Mouse (Mus musculus) adrenal gland, adult 2 months (tissue): ENCODE measurements around the gene Hacd1. TPM values are rescaled to one million over a fixed set of nuclear protein-coding genes. Genes with fewer than 3 reads are reported as not detected.
"Not testable (repeated sequence)": the region's sequence is repeated elsewhere in the genome, so short reads cannot be mapped to it uniquely, and the experiment has no call there.

Experiments
- DNase-seq: peaks from one replicate; pipeline ENCODE4 v3.0.0; 2021
- long read RNA-seq: library from polyadenylated mRNA; stranded (forward); transcript quantifications from one replicate; pipeline ENCODE4 v2.0.0, GENCODE M21; 2021
- polyA plus RNA-seq: library from polyadenylated mRNA; depleted of rRNA; stranded (reverse); fragments of >200 nt; gene quantifications from 2 replicates; pipeline ENCODE4 v1.2.3, GENCODE M21; 2012; rRNA removed
- total RNA-seq, 2 experiments: library from RNA; stranded (reverse); gene quantifications; 2 replicates each; pipeline ENCODE4 v1.2.3; 2021

Gene Hacd1
- total RNA-seq (10 to 100 TPM; 23.3 to 35.1 TPM), polyA plus RNA-seq (37.2 and 41.8 TPM in 2 replicates)
- long read RNA-seq, partial matches to known transcripts, result 1 of 20 reads
- long read RNA-seq, other reads (novel, unspliced or antisense), result 19 of 20 reads

- DNase-seq, result peak; percentile 94
Measured at GRCm38 (mm10) chr2:14055566-14056331, at the start of gene Hacd1. Gene Hacd1, minus strand, starts transcription at chr2:14056135.

- DNase-seq, result no peak
Measured at GRCm38 (mm10) chr2:14103924-14104323, 48.0 kb upstream of the Hacd1 start.

- no peak for DNase-seq
Measured at GRCm38 (mm10) chr2:14102603-14103002, 46.7 kb upstream of the Hacd1 start.

GRCm38 (mm10) chr2:14100533-14100932, 44.6 kb upstream of the Hacd1 start:
- no peak for DNase-seq

GRCm38 (mm10) chr2:14078527-14078926, 22.6 kb upstream of the Hacd1 start:
- DNase-seq, result not testable (repeated sequence)

GRCm38 (mm10) chr2:14074221-14074901, 18.4 kb upstream of the Hacd1 start:
- no peak for DNase-seq

- DNase-seq, result peak; percentile 93
Measured at GRCm38 (mm10) chr2:14073362-14074220, 17.7 kb upstream of the Hacd1 start, which contains the start of gene Stam. Gene Stam, plus strand, starts transcription at chr2:14074098.

- DNase-seq, result no peak
Measured at GRCm38 (mm10) chr2:14073008-14073361, 17.1 kb upstream of the Hacd1 start.

- no peak for DNase-seq
Measured at GRCm38 (mm10) chr2:14070466-14070865, 14.5 kb upstream of the Hacd1 start.

- DNase-seq, result no peak
Measured at GRCm38 (mm10) chr2:14069027-14069426, 13.1 kb upstream of the Hacd1 start.

- DNase-seq, result no peak
Measured at GRCm38 (mm10) chr2:14065704-14066650, 10.0 kb upstream of the Hacd1 start.

GRCm38 (mm10) chr2:14055168-14055565, 768 bp downstream of the Hacd1 start:
- peak; percentile 80 for DNase-seq

GRCm38 (mm10) chr2:14054716-14055115, 1.2 kb downstream of the Hacd1 start:
- no peak for DNase-seq

GRCm38 (mm10) chr2:14054163-14054562, 1.8 kb downstream of the Hacd1 start:
- DNase-seq, result no peak

GRCm38 (mm10) chr2:14053618-14054017, 2.3 kb downstream of the Hacd1 start:
- no peak for DNase-seq

GRCm38 (mm10) chr2:14048808-14049207, 7.1 kb downstream of the Hacd1 start:
- no peak for DNase-seq

- peak; percentile 73 for DNase-seq
Measured at GRCm38 (mm10) chr2:14048381-14048780, 7.6 kb downstream of the Hacd1 start.

- DNase-seq, result no peak
Measured at GRCm38 (mm10) chr2:14043577-14044170, 12.3 kb downstream of the Hacd1 start.

GRCm38 (mm10) chr2:14043011-14043410, 12.9 kb downstream of the Hacd1 start:
- DNase-seq, result no peak

GRCm38 (mm10) chr2:14041249-14041648, 14.7 kb downstream of the Hacd1 start:
- DNase-seq, result peak; percentile 11

- no peak for DNase-seq
Measured at GRCm38 (mm10) chr2:14019228-14019627, 36.7 kb downstream of the Hacd1 start.
